In the genomic region with DNA sequence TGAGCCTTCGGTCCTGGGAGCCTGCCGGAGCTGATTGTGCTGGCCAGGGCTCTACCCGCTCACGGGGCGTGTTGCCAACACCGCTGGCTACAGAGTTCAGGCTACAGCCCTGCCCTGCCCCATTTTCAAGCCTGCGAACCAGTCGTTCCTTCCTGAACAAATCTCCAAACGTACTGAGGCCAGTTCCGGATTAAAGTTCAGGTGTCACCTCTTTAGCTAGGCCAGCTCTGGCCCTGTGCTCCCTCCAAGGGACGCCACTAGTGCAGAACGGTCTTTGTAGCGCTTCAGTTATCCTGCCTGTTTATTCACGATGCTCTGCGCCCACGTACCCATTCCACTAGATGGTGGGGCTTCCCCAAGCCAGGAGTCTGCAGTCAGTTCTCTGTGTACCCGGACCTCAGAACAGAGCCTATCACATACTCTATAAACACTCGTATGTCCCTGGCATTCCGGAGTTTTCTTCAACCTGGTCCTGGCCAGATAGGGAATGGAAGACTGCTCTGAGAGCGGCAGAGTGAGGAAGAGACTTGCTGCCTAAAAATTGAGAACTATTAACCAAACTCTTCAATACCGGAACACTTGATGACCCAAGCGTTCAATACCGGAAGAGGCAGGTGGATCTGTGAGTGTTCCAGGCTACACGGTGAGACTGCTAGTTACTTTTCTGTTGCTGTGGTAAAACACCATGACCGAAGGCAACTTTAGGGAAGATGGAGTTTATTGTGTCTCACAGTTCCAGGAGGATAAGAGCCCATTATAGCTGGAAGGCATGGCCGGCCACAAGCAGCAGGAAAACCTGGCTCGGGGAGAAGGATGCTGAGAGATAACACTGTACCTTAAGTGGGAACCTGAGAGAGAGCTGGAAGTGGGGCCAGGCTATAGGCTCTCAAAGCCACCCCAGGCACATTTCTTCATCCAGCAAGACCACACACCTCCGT, we compare ENCODE assay signal across 8 mouse cellular contexts. TPM values are rescaled to one million over a fixed set of nuclear protein-coding genes. Genes with fewer than 3 reads are reported as not detected.
A peak's percentile ranks its signal among the peaks of the same experiment; 100 is the strongest.
DNase-seq lines count a peak whose midpoint lies in the region; ATAC-seq and TF ChIP-seq lines count a peak whose summit lies in the region.

A gene (minus strand): TSS at position 101 of the 938 bp plus-strand sequence.

- WGBS in kidney, embryonic 14.5 days, result 34% methylated on average over 28 of the region's 28 CpGs
- 35% methylated on average over 28 of the region's 28 CpGs for WGBS in forebrain, embryonic 13.5 days
- 37% methylated on average over 28 of the region's 28 CpGs for WGBS in limb, embryonic 14.5 days

- peak within 1 kb of the TSS; percentile 67 for H3K9ac ChIP-seq in kidney, embryonic 14.5 days (ENCODE audit: low read depth, low read length)
- H3K9ac ChIP-seq in forebrain, embryonic 13.5 days, result peak within 1 kb of the TSS; percentile 87
- peak within 1 kb of the TSS; percentile 79 for H3K9ac ChIP-seq in limb, embryonic 14.5 days (ENCODE audit: low read depth, low read length, severe bottlenecking)

- no peak for DNase-seq in kidney, postnatal 10 days
- DNase-seq in NIH3T3 (ENCODE audit: low read depth), result peak; percentile 70
- no peak for DNase-seq in heart, postnatal 36 days
- no peak for DNase-seq in limb, embryonic 14.5 days (ENCODE audit: low spot score)
- peak; percentile 71 for DNase-seq in splenic B cell, adult 2 months (ENCODE audit: low read depth, low spot score)
- no peak for DNase-seq in spleen, adult 12 weeks (ENCODE audit: low spot score)

- intact Hi-C loops in heart, postnatal 36 days (cut with DNase I), result loop anchor here (2.0 to 5.0 kb wide), 4 partner anchors 16 to 130 kb away; a partner anchor contains a TSS

- no peak for TF ChIP-seq POLR2A in limb, embryonic 14.5 days (IDR thresholded peaks at IDR 0.05; ENCODE audit: borderline replicate concordance, extremely low read depth, insufficient read depth, insufficient read length)

- no peaks in the 10 kb centered on the region for H3K36me3 ChIP-seq in kidney, embryonic 14.5 days (ENCODE audit: control insufficient read depth, insufficient read depth, low read length)
- H3K36me3 ChIP-seq in forebrain, embryonic 13.5 days (ENCODE audit: poor library complexity, severe bottlenecking), result no peaks in the 10 kb centered on the region
- no peaks in the 10 kb centered on the region for H3K36me3 ChIP-seq in limb, embryonic 14.5 days (ENCODE audit: control insufficient read depth, insufficient read depth, low read length)
- no peaks in the 10 kb centered on the region for H3K36me3 ChIP-seq in splenic B cell, adult 2 months (ENCODE audit: control insufficient read depth, insufficient read depth, low read length, poor library complexity, severe bottlenecking)

- H3K4me3 ChIP-seq in kidney, embryonic 14.5 days (ENCODE audit: low read length), result peak within 1 kb of the TSS; percentile 76
- peak within 1 kb of the TSS; percentile 91 for H3K4me3 ChIP-seq in forebrain, embryonic 13.5 days
- peak within 1 kb of the TSS; percentile 87 for H3K4me3 ChIP-seq in limb, embryonic 14.5 days (replicated peaks; ENCODE audit: low read length)

- no peaks in the 10 kb centered on the region for H3K9me3 ChIP-seq in kidney, embryonic 14.5 days (ENCODE audit: control insufficient read depth, low read length)
- H3K9me3 ChIP-seq in forebrain, embryonic 13.5 days (replicated peaks), result no peaks in the 10 kb centered on the region
- no peaks in the 10 kb centered on the region for H3K9me3 ChIP-seq in limb, embryonic 14.5 days (ENCODE audit: control insufficient read depth, low read length)

- no peaks in the 10 kb centered on the region for H3K27me3 ChIP-seq in kidney, embryonic 14.5 days (ENCODE audit: control insufficient read depth, insufficient read depth, low read length)
- no peaks in the 10 kb centered on the region for H3K27me3 ChIP-seq in forebrain, embryonic 13.5 days
- H3K27me3 ChIP-seq in limb, embryonic 14.5 days (ENCODE audit: control insufficient read depth, insufficient read depth, low read length), result no peaks in the 10 kb centered on the region
- no peaks in the 10 kb centered on the region for H3K27me3 ChIP-seq in splenic B cell, adult 2 months (ENCODE audit: control insufficient read depth, insufficient read depth, low read length, poor library complexity, severe bottlenecking)

- H3K4me1 ChIP-seq in kidney, embryonic 14.5 days (ENCODE audit: control insufficient read depth, insufficient read depth, low read length), result peaks cover 22% of the 10 kb centered on the region
- peaks cover 27% of the 10 kb centered on the region for H3K4me1 ChIP-seq in forebrain, embryonic 13.5 days
- peaks cover 11% of the 10 kb centered on the region for H3K4me1 ChIP-seq in limb, embryonic 14.5 days (ENCODE audit: control insufficient read depth, insufficient read depth, low read length)

- H3K4me2 ChIP-seq in kidney, embryonic 14.5 days (replicated peaks; ENCODE audit: low read depth, low read length), result peak within 1 kb of the TSS; percentile 87
- peak within 1 kb of the TSS; percentile 75 for H3K4me2 ChIP-seq in forebrain, embryonic 13.5 days
- peak within 1 kb of the TSS; percentile 87 for H3K4me2 ChIP-seq in limb, embryonic 14.5 days (replicated peaks; ENCODE audit: low read depth, low read length, severe bottlenecking)

- H3K27ac ChIP-seq in kidney, embryonic 14.5 days (ENCODE audit: low read depth, low read length), result peak within 1 kb of the TSS; percentile 53; the same call in 1 of the 2 replicates
- peak within 1 kb of the TSS; percentile 73 for H3K27ac ChIP-seq in forebrain, embryonic 13.5 days
- H3K27ac ChIP-seq in limb, embryonic 14.5 days (replicated peaks; ENCODE audit: low read depth, low read length), result peak within 1 kb of the TSS; percentile 83

- ATAC-seq in kidney, embryonic 14.5 days (ENCODE audit: low FRiP score, low TSS enrichment), result peak; percentile 46
- ATAC-seq in forebrain, embryonic 13.5 days, result peak; percentile 76
- ATAC-seq in limb, embryonic 14.5 days (ENCODE audit: low FRiP score, low read depth), result peak; percentile 64

RNA-seq across cellular contexts. Expression of the gene that starts here (rescaled TPM):
- polyA plus RNA-seq in kidney, embryonic 14.5 days (2014; fragmentation: Nextera tagmentation; extraction: Ambion mirVana), result 144 and 175 TPM in 2 replicates
- polyA plus RNA-seq in forebrain, embryonic 13.5 days (2015; fragmentation: Nextera tagmentation; extraction: Ambion mirVana), result 99.0 and 107 TPM in 2 replicates
- 10 to 100 TPM; 88.0 to 94.8 TPM for total RNA-seq in heart, postnatal 36 days (2021)
- polyA plus RNA-seq in limb, embryonic 14.5 days (2012; rRNA removed), result 73.3 and 79.9 TPM in 2 replicates
- polyA plus RNA-seq in limb, embryonic 14.5 days (2014; fragmentation: Nextera tagmentation; extraction: Ambion mirVana), result 135 and 136 TPM in 2 replicates

Comparison
In these comparisons a context has a peak if more than half of its experiments do, and no peak if none do; other contexts are left out.
1. DNase-seq: peak in NIH3T3 (single experiment) and splenic B cell, adult 2 months (single experiment); none in kidney, postnatal 10 days (single experiment), heart, postnatal 36 days (0 of 2), limb, embryonic 14.5 days (single experiment) and spleen, adult 12 weeks (single experiment).
2. Peak in every context shown above with its lines, with median percentiles within 50 percentile points of each other: ATAC-seq, H3K27ac ChIP-seq, H3K4me2 ChIP-seq, H3K4me3 ChIP-seq and H3K9ac ChIP-seq.